Mouse (Mus musculus): ENCODE measurements around the gene Negr1. TPM values are rescaled to one million over a fixed set of nuclear protein-coding genes. Genes with fewer than 3 reads are reported as not detected.

Negr1 gene
- polyA plus RNA-seq, 1 experiment, result 0.02 TPM

DNA sequence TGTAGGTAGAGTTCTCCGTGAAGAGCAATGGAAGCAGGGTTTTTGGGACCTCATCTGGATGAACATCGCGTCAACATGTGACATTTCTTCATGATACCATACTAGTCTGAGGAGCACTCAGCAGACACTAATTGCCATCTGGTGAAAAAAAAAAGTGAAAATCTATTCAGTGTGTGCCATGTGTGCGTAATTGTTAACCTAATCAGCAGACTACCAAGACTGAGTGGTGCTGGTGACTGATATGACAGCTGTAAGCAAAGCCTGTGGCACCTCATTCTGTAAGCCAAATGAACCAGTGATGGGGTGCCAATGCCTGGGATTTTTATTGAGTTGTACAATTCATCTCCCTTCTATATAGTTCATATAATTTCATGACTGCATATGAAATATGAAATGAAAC, 29.0 kb downstream of the Negr1 start:
- Histone ChIP-seq H3K27me3 (ENCODE audit: control insufficient read depth, insufficient read depth, insufficient read length) (no peaks in the 10 kb centered on the region), H3K79me2 (ENCODE audit: control insufficient read depth, insufficient read depth) (no peaks in the 10 kb centered on the region), H3K79me3 (ENCODE audit: low read depth) (no peaks in the 10 kb centered on the region), H3ac (ENCODE audit: control insufficient read depth, insufficient read length, low read depth) (no peak overlapping the region), H3K4me3 (ENCODE audit: insufficient read depth, poor library complexity, severe bottlenecking) (no peak overlapping the region), H3K36me3 (ENCODE audit: control insufficient read depth, insufficient read depth) (no peaks in the 10 kb centered on the region)
- TF ChIP-seq USF1 (IDR thresholded peaks at IDR 0.05; ENCODE audit: low read depth) (no peak), MYOG (IDR thresholded peaks at IDR 0.05; ENCODE audit: control insufficient read depth, extremely low read depth, insufficient read length) (no peak)

DNA sequence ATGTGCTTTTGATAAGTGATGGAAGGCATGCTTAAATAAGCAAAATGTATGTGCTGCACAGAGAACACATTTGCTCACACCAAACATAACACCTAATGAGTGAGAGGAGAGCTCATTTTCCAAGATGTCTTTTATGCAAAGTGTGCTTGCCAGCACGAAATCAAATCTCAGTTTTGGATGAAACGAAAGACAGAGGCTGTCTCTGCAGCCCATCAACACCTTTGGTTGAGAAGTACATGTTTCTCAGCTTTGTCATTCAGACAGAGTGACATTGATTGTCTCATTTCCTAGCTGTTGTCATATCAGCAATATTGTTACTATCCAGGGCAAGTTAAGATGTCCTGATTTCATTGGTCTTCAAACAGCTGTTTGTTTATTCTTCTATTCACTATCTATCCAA, 29.5 kb downstream of the Negr1 start:
- no peak for TF ChIP-seq CEBPB (IDR thresholded peaks at IDR 0.05; ENCODE audit: low read depth)
- no peak for TF ChIP-seq MAX (IDR thresholded peaks at IDR 0.05)
- Histone ChIP-seq H3K27me3 (ENCODE audit: control insufficient read depth, insufficient read depth, insufficient read length) (no peaks in the 10 kb centered on the region), H3K4me3 (ENCODE audit: insufficient read depth, poor library complexity, severe bottlenecking) (no peak overlapping the region), H3K79me3 (ENCODE audit: low read depth) (no peaks in the 10 kb centered on the region), H3ac (ENCODE audit: control insufficient read depth, insufficient read length, low read depth) (no peak overlapping the region), H3K79me2 (ENCODE audit: control insufficient read depth, insufficient read depth) (no peaks in the 10 kb centered on the region), H3K36me3 (ENCODE audit: control insufficient read depth, insufficient read depth) (no peaks in the 10 kb centered on the region)

DNA sequence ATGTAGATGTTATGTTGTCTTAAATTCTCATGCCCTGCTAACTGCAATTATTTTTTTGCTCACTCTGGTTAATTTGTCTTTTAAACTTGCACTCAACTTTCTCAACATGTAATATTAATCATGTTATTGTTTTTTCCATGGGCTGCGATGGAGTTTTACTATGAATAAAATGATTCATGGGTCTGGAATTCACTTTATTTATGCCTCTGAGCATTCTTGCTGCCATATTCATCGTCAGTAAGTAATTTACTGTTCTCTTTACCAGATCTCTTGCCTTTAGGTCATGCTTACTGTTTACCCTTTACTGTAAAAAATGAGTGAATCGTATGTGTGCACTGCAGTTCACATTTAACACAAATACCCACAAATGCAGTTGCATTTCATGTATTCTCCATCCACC, 45.3 kb downstream of the Negr1 start:
- no peak for TF ChIP-seq MAX (IDR thresholded peaks at IDR 0.05)
- no peak for TF ChIP-seq CTCF (IDR thresholded peaks at IDR 0.05; ENCODE audit: control insufficient read depth, insufficient read depth, insufficient read length)
- H3ac ChIP-seq (ENCODE audit: control insufficient read depth, insufficient read length, low read depth), result no peak overlapping the region

DNA sequence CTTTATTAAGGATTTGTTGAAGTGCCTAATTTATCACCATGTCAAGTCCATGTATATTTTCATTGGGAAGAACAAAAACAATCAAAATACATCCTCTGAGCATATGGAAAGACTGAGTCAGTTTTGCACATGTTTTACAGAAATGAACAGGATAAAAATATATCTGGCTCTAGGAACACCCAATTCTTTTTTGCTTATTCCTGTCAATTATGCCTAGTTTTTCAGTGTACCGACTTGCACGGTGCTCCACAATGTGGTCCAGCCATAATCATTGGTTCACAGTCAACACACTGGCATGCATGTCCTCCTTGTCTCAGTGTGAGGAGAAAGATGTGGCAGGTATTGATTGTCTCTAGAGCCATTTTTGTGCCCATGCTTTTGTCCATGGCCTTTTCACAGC, 58.3 kb downstream of the Negr1 start:
- no peaks in the 10 kb centered on the region for H3K36me3 ChIP-seq (ENCODE audit: control insufficient read depth, insufficient read depth)

More for the DNA sequence above, 45.3 kb downstream of the Negr1 start:
- Histone ChIP-seq H3K27me3 (ENCODE audit: control insufficient read depth, insufficient read depth, insufficient read length) (no peaks in the 10 kb centered on the region), H3K36me3 (ENCODE audit: control insufficient read depth, insufficient read depth) (no peaks in the 10 kb centered on the region), H3K4me3 (ENCODE audit: insufficient read depth, poor library complexity, severe bottlenecking) (no peak overlapping the region), H3K79me2 (ENCODE audit: control insufficient read depth, insufficient read depth) (no peaks in the 10 kb centered on the region), H3K79me3 (ENCODE audit: low read depth) (no peaks in the 10 kb centered on the region)

DNA sequence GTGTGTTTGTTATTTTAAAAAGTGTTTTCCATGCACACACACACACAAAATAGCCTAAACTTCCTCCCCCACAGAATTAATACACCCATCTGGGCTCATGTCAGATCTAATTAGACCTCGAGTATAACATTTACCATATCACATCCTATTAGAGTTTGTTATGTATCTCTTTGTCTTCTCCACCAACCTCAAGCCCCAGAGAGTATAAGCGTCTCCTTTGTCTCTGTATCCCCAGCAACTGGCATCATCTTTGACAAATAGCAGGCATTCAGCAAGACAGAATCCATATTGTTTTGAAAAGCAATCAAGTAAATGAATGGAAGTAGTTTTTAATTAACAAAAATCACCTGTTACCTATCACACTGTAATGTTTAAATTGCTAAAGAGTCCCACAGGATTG, 67.0 kb downstream of the Negr1 start:
- no peak for TF ChIP-seq CEBPB (IDR thresholded peaks at IDR 0.05; ENCODE audit: low read depth)
- TF ChIP-seq CTCF (IDR thresholded peaks at IDR 0.05; ENCODE audit: control insufficient read depth, insufficient read depth, insufficient read length), result no peak
- no peak for TF ChIP-seq FOSL1 (IDR thresholded peaks at IDR 0.05; ENCODE audit: insufficient read depth, low read length, poor library complexity, severe bottlenecking)
- no peak for TF ChIP-seq MYOD1 (IDR thresholded peaks at IDR 0.05; ENCODE audit: control insufficient read depth, insufficient read length, low read depth)
- TF ChIP-seq MAX (IDR thresholded peaks at IDR 0.05), result no peak
- no peak overlapping the region for H3K4me3 ChIP-seq (ENCODE audit: insufficient read depth, poor library complexity, severe bottlenecking)
- H3K27me3 ChIP-seq (ENCODE audit: control insufficient read depth, insufficient read depth, insufficient read length), result no peaks in the 10 kb centered on the region
- no peak overlapping the region for H3ac ChIP-seq (ENCODE audit: control insufficient read depth, insufficient read length, low read depth)
- H3K36me3 ChIP-seq (ENCODE audit: control insufficient read depth, insufficient read depth), result no peaks in the 10 kb centered on the region
- H3K79me3 ChIP-seq (ENCODE audit: low read depth), result no peaks in the 10 kb centered on the region
- H3K79me2 ChIP-seq (ENCODE audit: control insufficient read depth, insufficient read depth), result no peaks in the 10 kb centered on the region

More for the DNA sequence above, 58.3 kb downstream of the Negr1 start:
- H3K79me2 ChIP-seq (ENCODE audit: control insufficient read depth, insufficient read depth), result no peaks in the 10 kb centered on the region
- H3ac ChIP-seq (ENCODE audit: control insufficient read depth, insufficient read length, low read depth), result no peak overlapping the region
- TF ChIP-seq CEBPB (IDR thresholded peaks at IDR 0.05; ENCODE audit: low read depth) (no peak), MYOG (IDR thresholded peaks at IDR 0.05; ENCODE audit: control insufficient read depth, extremely low read depth, insufficient read length) (no peak), MYOD1 (IDR thresholded peaks at IDR 0.05; ENCODE audit: control insufficient read depth, insufficient read length, low read depth) (no peak)
- no peak overlapping the region for H3K4me3 ChIP-seq (ENCODE audit: insufficient read depth, poor library complexity, severe bottlenecking)
- no peaks in the 10 kb centered on the region for H3K79me3 ChIP-seq (ENCODE audit: low read depth)
- H3K27me3 ChIP-seq (ENCODE audit: control insufficient read depth, insufficient read depth, insufficient read length), result no peaks in the 10 kb centered on the region

DNA sequence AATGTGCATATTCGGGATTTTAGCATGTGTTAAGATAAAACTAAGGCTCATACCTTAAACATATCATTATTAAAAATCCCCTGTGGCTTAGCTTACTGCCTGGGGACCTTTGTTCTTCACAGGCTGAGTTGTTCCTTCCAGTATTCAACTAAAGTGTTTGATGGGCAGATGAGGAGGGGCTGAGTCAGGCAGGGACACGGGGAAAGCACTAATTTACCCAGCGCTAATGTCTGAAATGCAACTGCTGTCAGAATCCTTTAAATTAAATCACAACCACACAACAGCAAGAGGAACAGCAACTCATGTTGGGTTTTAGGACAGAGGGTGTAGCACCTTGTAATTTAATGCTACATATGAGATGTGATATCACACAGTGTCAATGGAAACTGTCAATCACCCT, 71.3 kb downstream of the Negr1 start:
- Histone ChIP-seq H3K4me3 (ENCODE audit: insufficient read depth, poor library complexity, severe bottlenecking) (no peak overlapping the region), H3K79me3 (ENCODE audit: low read depth) (no peaks in the 10 kb centered on the region), H3ac (ENCODE audit: control insufficient read depth, insufficient read length, low read depth) (no peak overlapping the region), H3K27me3 (ENCODE audit: control insufficient read depth, insufficient read depth, insufficient read length) (no peaks in the 10 kb centered on the region), H3K79me2 (ENCODE audit: control insufficient read depth, insufficient read depth) (no peaks in the 10 kb centered on the region), H3K36me3 (ENCODE audit: control insufficient read depth, insufficient read depth) (no peaks in the 10 kb centered on the region)
- TF ChIP-seq FOSL1 (IDR thresholded peaks at IDR 0.05; ENCODE audit: insufficient read depth, low read length, poor library complexity, severe bottlenecking) (no peak), USF1 (IDR thresholded peaks at IDR 0.05; ENCODE audit: low read depth) (no peak), CEBPB (IDR thresholded peaks at IDR 0.05; ENCODE audit: low read depth) (no peak), MYOD1 (IDR thresholded peaks at IDR 0.05; ENCODE audit: control insufficient read depth, insufficient read length, low read depth) (no peak), CTCF (IDR thresholded peaks at IDR 0.05; ENCODE audit: control insufficient read depth, insufficient read depth, insufficient read length) (no peak), MAX (IDR thresholded peaks at IDR 0.05) (no peak), MYOG (IDR thresholded peaks at IDR 0.05; ENCODE audit: control insufficient read depth, extremely low read depth, insufficient read length) (no peak)

DNA sequence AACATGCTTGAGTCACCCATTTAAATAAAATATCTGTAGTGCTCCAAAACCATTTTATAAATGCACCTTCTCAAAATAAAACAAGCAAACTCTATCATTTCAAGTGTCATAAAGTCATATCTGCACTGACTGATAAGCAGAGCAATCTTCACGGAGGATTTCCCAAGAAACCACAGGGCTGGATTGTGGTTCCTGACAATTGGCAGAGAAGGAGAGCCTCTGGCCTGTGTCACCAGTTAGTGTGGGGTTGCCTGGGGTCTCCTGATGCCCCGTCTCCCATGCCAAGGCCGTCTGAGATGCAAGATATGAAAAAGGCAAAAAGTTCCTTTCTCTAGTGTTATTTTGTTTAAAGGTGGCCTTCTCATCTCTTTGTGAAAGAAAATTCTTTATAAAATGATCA, 77.8 kb downstream of the Negr1 start:
- Histone ChIP-seq H3K4me3 (ENCODE audit: insufficient read depth, poor library complexity, severe bottlenecking) (no peak overlapping the region), H3ac (ENCODE audit: control insufficient read depth, insufficient read length, low read depth) (no peak overlapping the region), H3K79me3 (ENCODE audit: low read depth) (no peaks in the 10 kb centered on the region), H3K79me2 (ENCODE audit: control insufficient read depth, insufficient read depth) (no peaks in the 10 kb centered on the region), H3K36me3 (ENCODE audit: control insufficient read depth, insufficient read depth) (no peaks in the 10 kb centered on the region), H3K27me3 (ENCODE audit: control insufficient read depth, insufficient read depth, insufficient read length) (no peaks in the 10 kb centered on the region)
- TF ChIP-seq MYOD1 (IDR thresholded peaks at IDR 0.05; ENCODE audit: control insufficient read depth, insufficient read length, low read depth) (no peak), CTCF (IDR thresholded peaks at IDR 0.05; ENCODE audit: control insufficient read depth, insufficient read depth, insufficient read length) (no peak), FOSL1 (IDR thresholded peaks at IDR 0.05; ENCODE audit: insufficient read depth, low read length, poor library complexity, severe bottlenecking) (no peak), CEBPB (IDR thresholded peaks at IDR 0.05; ENCODE audit: low read depth) (no peak), MAX (IDR thresholded peaks at IDR 0.05) (no peak), USF1 (IDR thresholded peaks at IDR 0.05; ENCODE audit: low read depth) (no peak), MYOG (IDR thresholded peaks at IDR 0.05; ENCODE audit: control insufficient read depth, extremely low read depth, insufficient read length) (no peak)
